Mouse (Mus musculus): ENCODE measurements at regions not wholly inside any gene's neighbourhood (a gene's known extent, or its start where the extent isn't known, plus 50 kb on each side); places are given as distances from the start of the nearest gene placed in this dataset.

GRCm38 (mm10) chr1:61139984-61140648 lies 162.4 kb downstream of the Icos start:
- peaks cover 5% of the 10 kb centered on the region; the same call in 1 of the 2 replicates for H3K4me1 ChIP-seq (ENCODE audit: control insufficient read depth, insufficient read depth, low read length)
- no peak overlapping the region for H3K27ac ChIP-seq (ENCODE audit: insufficient read depth, low read depth, low read length)
- WGBS: 68% methylated on average over 10 of the region's 10 CpGs
- TF ChIP-seq POLR2A (IDR thresholded peaks at IDR 0.05; ENCODE audit: insufficient read depth, low read depth, low read length) (no peak), CTCF (IDR thresholded peaks at IDR 0.05; ENCODE audit: insufficient read depth, low read depth, low read length) (no peak)
- H3K4me3 ChIP-seq (ENCODE audit: insufficient read depth, low read depth, low read length): no peak overlapping the region

- peaks cover 5% of the 10 kb centered on the region; the same call in 1 of the 2 replicates for H3K4me1 ChIP-seq (ENCODE audit: control insufficient read depth, insufficient read depth, low read length)
- H3K4me3 ChIP-seq (ENCODE audit: insufficient read depth, low read depth, low read length): no peak overlapping the region
- WGBS: 74% methylated on average over 9 of the region's 9 CpGs
- no peak overlapping the region for H3K27ac ChIP-seq (ENCODE audit: insufficient read depth, low read depth, low read length)
- TF ChIP-seq CTCF (IDR thresholded peaks at IDR 0.05; ENCODE audit: insufficient read depth, low read depth, low read length) (no peak), POLR2A (IDR thresholded peaks at IDR 0.05; ENCODE audit: insufficient read depth, low read depth, low read length) (no peak)
Observed at GRCm38 (mm10) chr1:61140870-61141591, 163.3 kb downstream of the Icos start.

- Histone ChIP-seq H3K4me1 (ENCODE audit: control insufficient read depth, insufficient read depth, low read length) (peaks cover 5% of the 10 kb centered on the region; the same call in 1 of the 2 replicates), H3K4me3 (ENCODE audit: insufficient read depth, low read depth, low read length) (no peak overlapping the region), H3K27ac (ENCODE audit: insufficient read depth, low read depth, low read length) (no peak overlapping the region)
- TF ChIP-seq POLR2A (IDR thresholded peaks at IDR 0.05; ENCODE audit: insufficient read depth, low read depth, low read length) (no peak), CTCF (IDR thresholded peaks at IDR 0.05; ENCODE audit: insufficient read depth, low read depth, low read length) (no peak)
- 70% methylated on average over 2 of the region's 2 CpGs for WGBS
Observed at GRCm38 (mm10) chr1:61141592-61141930, 163.8 kb downstream of the Icos start.

- no peak overlapping the region for H3K4me3 ChIP-seq (ENCODE audit: insufficient read depth, low read depth, low read length)
- no peak overlapping the region for H3K27ac ChIP-seq (ENCODE audit: insufficient read depth, low read depth, low read length)
- 84% methylated on average over 9 of the region's 9 CpGs for WGBS
- no peak for TF ChIP-seq POLR2A (IDR thresholded peaks at IDR 0.05; ENCODE audit: insufficient read depth, low read depth, low read length)
- TF ChIP-seq CTCF (IDR thresholded peaks at IDR 0.05; ENCODE audit: insufficient read depth, low read depth, low read length): no peak
- peaks cover 5% of the 10 kb centered on the region; the same call in 1 of the 2 replicates for H3K4me1 ChIP-seq (ENCODE audit: control insufficient read depth, insufficient read depth, low read length)
Observed at GRCm38 (mm10) chr1:61141952-61142351, 164.2 kb downstream of the Icos start.

GRCm38 (mm10) chr1:61143030-61143753 lies 165.5 kb downstream of the Icos start:
- no peak for TF ChIP-seq POLR2A (IDR thresholded peaks at IDR 0.05; ENCODE audit: insufficient read depth, low read depth, low read length)
- no peak for TF ChIP-seq CTCF (IDR thresholded peaks at IDR 0.05; ENCODE audit: insufficient read depth, low read depth, low read length)
- H3K4me3 ChIP-seq (ENCODE audit: insufficient read depth, low read depth, low read length): no peak overlapping the region
- H3K4me1 ChIP-seq (ENCODE audit: control insufficient read depth, insufficient read depth, low read length): peaks cover 5% of the 10 kb centered on the region; the same call in 1 of the 2 replicates
- WGBS: 77% methylated on average over 14 of the region's 14 CpGs
- no peak overlapping the region for H3K27ac ChIP-seq (ENCODE audit: insufficient read depth, low read depth, low read length)

- Histone ChIP-seq H3K4me3 (ENCODE audit: insufficient read depth, low read depth, low read length) (no peak overlapping the region), H3K4me1 (ENCODE audit: control insufficient read depth, insufficient read depth, low read length) (peaks cover 5% of the 10 kb centered on the region; the same call in 1 of the 2 replicates), H3K27ac (ENCODE audit: insufficient read depth, low read depth, low read length) (no peak overlapping the region)
- 92% methylated on average over 8 of the region's 8 CpGs for WGBS
- TF ChIP-seq CTCF (IDR thresholded peaks at IDR 0.05; ENCODE audit: insufficient read depth, low read depth, low read length) (no peak), POLR2A (IDR thresholded peaks at IDR 0.05; ENCODE audit: insufficient read depth, low read depth, low read length) (no peak)
Observed at GRCm38 (mm10) chr1:61143754-61144066, 166.0 kb downstream of the Icos start.

- peaks cover 2% of the 10 kb centered on the region; the same call in 1 of the 2 replicates for H3K4me1 ChIP-seq (ENCODE audit: control insufficient read depth, insufficient read depth, low read length)
- 94% methylated on average over 4 of the region's 4 CpGs for WGBS
- TF ChIP-seq CTCF (IDR thresholded peaks at IDR 0.05; ENCODE audit: insufficient read depth, low read depth, low read length): no peak
- TF ChIP-seq POLR2A (IDR thresholded peaks at IDR 0.05; ENCODE audit: insufficient read depth, low read depth, low read length): no peak
Observed at GRCm38 (mm10) chr1:61145013-61145412, 167.3 kb downstream of the Icos start.

GRCm38 (mm10) chr1:61145572-61145971 lies 167.8 kb downstream of the Icos start:
- TF ChIP-seq POLR2A (IDR thresholded peaks at IDR 0.05; ENCODE audit: insufficient read depth, low read depth, low read length) (no peak), CTCF (IDR thresholded peaks at IDR 0.05; ENCODE audit: insufficient read depth, low read depth, low read length) (no peak)
- Histone ChIP-seq H3K27ac (ENCODE audit: insufficient read depth, low read depth, low read length) (no peak overlapping the region), H3K4me1 (ENCODE audit: control insufficient read depth, insufficient read depth, low read length) (peaks cover 2% of the 10 kb centered on the region; the same call in 1 of the 2 replicates), H3K4me3 (ENCODE audit: insufficient read depth, low read depth, low read length) (no peak overlapping the region)
- WGBS: 61% methylated on average over 7 of the region's 7 CpGs

More at GRCm38 (mm10) chr1:61145013-61145412, 167.3 kb downstream of the Icos start:
- H3K27ac ChIP-seq (ENCODE audit: insufficient read depth, low read depth, low read length): no peak overlapping the region
- no peak overlapping the region for H3K4me3 ChIP-seq (ENCODE audit: insufficient read depth, low read depth, low read length)
